Mouse (Mus musculus) layer of hippocampus, postnatal 36 days (tissue): ENCODE data around the gene P2rx6. TPM values are rescaled to one million over a fixed set of nuclear protein-coding genes. Genes with fewer than 3 reads are reported as not detected.

Experiments used
- total RNA-seq, 2 experiments: library from RNA; stranded (reverse); gene quantifications; 2 replicates each; pipeline ENCODE4 v1.2.3; 2021

The P2rx6 gene
- total RNA-seq, 2 experiments from 2014 or later = 0.58 to 0.67 TPM

Other genes starting within 250 kb of the P2rx6 start
- 1 to 10 TPM in 1 of 2 experiments, under 1 TPM in 1; 0.97 to 1.1 TPM for gene Serpind1, start 230.5 kb upstream of the P2rx6 start, total RNA-seq
- gene Snap29, start 155.9 kb upstream of the P2rx6 start, total RNA-seq = 10 to 100 TPM; 22.7 to 22.9 TPM
- gene Pi4ka, start 155.6 kb upstream of the P2rx6 start, total RNA-seq = 100 to 1,000 TPM; 270 to 271 TPM
- gene Crkl, start 109.9 kb upstream of the P2rx6 start, total RNA-seq = 10 to 100 TPM; 36.7 to 41.0 TPM
- gene Aifm3, start 72.3 kb upstream of the P2rx6 start, total RNA-seq = 100 to 1,000 TPM in 1 of 2 experiments, 10 to 100 TPM in 1; 99.3 to 111 TPM
- 100 to 1,000 TPM; 192 to 199 TPM for gene Lztr1, start 53.2 kb upstream of the P2rx6 start, total RNA-seq
- 10 to 100 TPM; 38.6 to 44.6 TPM for gene Thap7, start 30.7 kb upstream of the P2rx6 start, total RNA-seq
- gene Lrrc74b, start 638 bp upstream of the P2rx6 start, total RNA-seq = under 1 TPM; 0.42 to 0.76 TPM
- gene Slc7a4, start 21.3 kb downstream of the P2rx6 start, total RNA-seq = 100 to 1,000 TPM in 1 of 2 experiments, 10 to 100 TPM in 1; 93.8 to 104 TPM
- gene Smpd4, start 57.5 kb downstream of the P2rx6 start, total RNA-seq = 10 to 100 TPM; 48.9 to 60.5 TPM
- gene Ccdc74a, start 84.6 kb downstream of the P2rx6 start, total RNA-seq = 10 to 100 TPM; 37.3 to 37.9 TPM
- 10 to 100 TPM; 73.4 to 80.2 TPM for gene Med15, start 171.0 kb downstream of the P2rx6 start, total RNA-seq
- gene Klhl22, start 197.7 kb downstream of the P2rx6 start, total RNA-seq = 100 to 1,000 TPM in 1 of 2 experiments, 10 to 100 TPM in 1; 86.2 to 109 TPM
- 1 to 10 TPM; 2.1 to 2.4 TPM for gene Scarf2, start 235.4 kb downstream of the P2rx6 start, total RNA-seq